Mouse (Mus musculus): ENCODE measurements at regions not wholly inside any gene's neighbourhood (a gene's known extent, or its start where the extent isn't known, plus 50 kb on each side); places are given as distances from the start of the nearest gene placed in this dataset. TPM values are rescaled to one million over a fixed set of nuclear protein-coding genes. Genes with fewer than 3 reads are reported as not detected.

GRCm38 (mm10) chr11:24742561-24742960, 664.7 kb downstream of the Bcl11a start:
- intact Hi-C loops (cut with DNase I), result no loop called here
- DNase-seq, result no peak

- intact Hi-C loops (cut with DNase I), result no loop called here
- no peak for DNase-seq
Observed at GRCm38 (mm10) chr11:24743439-24743838, 665.6 kb downstream of the Bcl11a start.

- DNase-seq, result no peak
- intact Hi-C loops (cut with DNase I), result no loop called here
Observed at GRCm38 (mm10) chr11:24745841-24746240, 668.0 kb downstream of the Bcl11a start.

GRCm38 (mm10) chr11:24750144-24750779, 672.4 kb downstream of the Bcl11a start:
- DNase-seq, result no peak
- intact Hi-C loops (cut with DNase I), result no loop called here

DNA sequence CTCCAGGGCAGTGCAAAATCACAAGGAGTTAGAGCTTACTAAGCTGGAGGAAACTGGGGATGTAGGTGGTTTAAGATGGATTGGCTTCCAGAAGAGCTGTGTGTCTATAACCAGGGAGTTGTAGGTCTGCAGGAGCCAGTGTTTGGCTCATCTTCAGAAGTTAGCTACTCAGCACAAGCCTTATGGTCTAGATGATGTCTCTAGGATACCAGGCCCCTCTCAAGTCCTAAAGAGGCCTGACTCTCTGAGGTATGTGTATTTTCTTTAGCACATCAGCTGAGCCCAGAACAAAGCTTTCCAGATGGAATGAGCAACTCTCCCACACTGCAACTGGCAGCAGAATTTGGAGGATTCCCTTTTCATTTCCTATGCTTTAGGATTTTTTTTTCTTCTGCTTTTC, 680.3 kb downstream of the Bcl11a start:
- intact Hi-C loops (cut with DNase I), result no loop called here
- no peak for DNase-seq

- no peak for DNase-seq
- intact Hi-C loops (cut with DNase I), result no loop called here
Observed at GRCm38 (mm10) chr11:24783470-24783869, 705.6 kb downstream of the Bcl11a start.

DNA sequence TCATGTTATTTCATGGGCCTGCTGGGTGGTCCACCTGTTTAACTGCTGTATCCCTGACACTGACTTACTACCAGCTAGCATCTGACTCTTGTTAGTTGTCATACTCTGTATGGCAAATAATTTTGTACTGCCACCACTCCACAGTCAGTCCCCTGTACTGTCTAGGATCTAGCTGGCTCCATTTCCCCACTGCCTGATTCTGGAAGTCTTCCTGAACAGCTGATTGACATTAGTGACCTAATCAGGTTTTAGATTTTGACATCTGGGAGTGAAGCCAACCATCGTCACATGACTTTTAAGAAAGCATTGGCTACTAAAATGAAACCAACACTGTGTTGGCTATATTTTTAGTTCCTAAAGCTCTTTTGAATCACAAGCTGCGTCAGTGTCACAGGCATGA, 711.3 kb downstream of the Bcl11a start:
- intact Hi-C loops (cut with DNase I), result no loop called here
- no peak for DNase-seq

GRCm38 (mm10) chr11:24795510-24796211, 717.8 kb downstream of the Bcl11a start:
- peak; percentile 5 for DNase-seq
- intact Hi-C loops (cut with DNase I), result no loop called here

GRCm38 (mm10) chr11:24804623-24805023, 726.8 kb downstream of the Bcl11a start:
- intact Hi-C loops (cut with DNase I), result no loop called here
- no peak for DNase-seq

DNA sequence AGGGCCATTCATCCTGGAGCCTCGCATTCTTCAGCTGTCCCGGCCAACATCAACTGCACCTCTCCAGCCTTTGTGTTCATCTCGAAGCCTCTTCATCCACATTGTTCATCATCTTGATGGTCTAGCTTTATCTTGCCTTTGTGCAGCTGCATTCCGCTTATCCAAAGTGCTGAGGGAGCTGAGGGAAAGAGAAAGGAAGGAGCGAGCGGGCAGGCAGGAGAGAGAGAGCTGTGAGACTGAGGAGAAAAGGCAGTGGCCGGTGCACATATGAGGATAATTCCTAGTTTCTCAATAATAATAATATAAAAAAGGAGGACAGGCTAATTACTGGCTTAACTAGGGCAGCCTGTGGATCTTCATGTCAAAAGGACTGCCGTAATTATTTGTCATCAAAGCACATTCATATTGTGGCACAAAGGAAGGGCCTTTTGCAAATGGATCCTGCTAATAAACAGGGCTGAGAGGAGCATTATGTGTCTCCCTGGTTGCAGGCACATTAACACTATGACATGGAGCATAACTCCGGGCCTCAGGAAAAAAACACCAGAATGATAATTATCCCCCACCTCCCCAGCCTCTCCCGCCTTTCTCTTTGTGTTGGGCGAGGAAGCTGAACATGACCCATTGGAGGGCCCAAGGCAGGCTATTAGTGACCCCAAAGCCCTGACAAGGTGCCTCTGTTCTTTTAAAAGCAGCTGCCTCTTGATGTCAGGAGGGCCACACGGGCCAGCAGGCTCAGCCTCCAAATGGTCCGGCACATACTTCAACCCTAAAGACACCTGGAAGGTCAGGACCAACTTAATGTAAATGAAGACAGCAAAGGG, 751.9 kb downstream of the Bcl11a start:
- intact Hi-C loops (cut with DNase I), result loop anchor here (10.0 kb wide), 1 partner anchor 1225 kb away; no protein-coding TSS in a partner anchor
- DNase-seq, result no peak

GRCm38 (mm10) chr11:24830484-24830883, 752.6 kb downstream of the Bcl11a start:
- DNase-seq, result no peak
- intact Hi-C loops (cut with DNase I), result loop anchor here (10.0 kb wide), 1 partner anchor 1224 kb away; no protein-coding TSS in a partner anchor

DNA sequence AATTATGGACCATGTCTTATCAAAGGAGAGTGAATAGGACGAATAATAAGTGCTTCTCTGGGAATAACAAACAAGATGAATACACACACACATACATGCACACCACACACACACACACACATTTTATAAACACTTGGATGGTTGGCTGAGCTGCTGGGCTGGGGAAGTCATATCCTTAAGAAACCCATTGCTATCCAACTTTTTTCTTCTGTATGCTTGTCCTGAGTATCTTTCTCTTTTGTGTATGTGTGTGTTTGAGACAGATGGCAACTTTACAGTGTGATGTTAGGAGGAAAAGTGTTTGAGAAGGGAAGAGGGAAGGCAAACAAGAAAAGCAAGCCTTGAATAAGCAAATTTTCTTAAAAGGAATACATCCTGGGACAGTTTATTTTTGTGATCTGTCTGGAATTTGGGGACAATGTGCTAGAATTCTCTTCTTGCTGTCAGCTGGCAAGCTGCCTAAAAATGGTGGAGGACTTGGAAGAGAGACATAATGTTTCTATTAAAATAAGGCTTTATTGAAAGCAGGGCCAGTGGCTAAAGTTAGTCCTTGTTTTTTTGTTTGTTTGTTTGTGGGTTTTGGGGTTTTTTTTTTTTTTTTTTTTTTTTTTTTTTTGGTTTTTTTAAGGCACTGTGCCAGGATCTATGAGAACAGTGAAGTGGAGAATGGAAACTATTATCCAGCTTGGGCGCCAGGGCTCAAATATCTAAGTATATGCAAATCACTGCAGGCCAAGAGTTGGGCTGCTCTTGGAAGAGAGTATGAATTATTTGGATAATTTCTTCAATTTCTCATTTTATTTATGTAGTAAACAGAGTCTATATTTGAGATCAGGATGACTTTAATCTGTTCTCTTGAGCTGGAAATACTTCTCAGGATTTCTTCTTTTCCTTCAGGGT, 766.2 kb downstream of the Bcl11a start:
- no peak for DNase-seq
- intact Hi-C loops (cut with DNase I), result no loop called here

GRCm38 (mm10) chr11:24856991-24857390, 779.1 kb downstream of the Bcl11a start:
- intact Hi-C loops (cut with DNase I), result no loop called here
- DNase-seq, result no peak

DNA sequence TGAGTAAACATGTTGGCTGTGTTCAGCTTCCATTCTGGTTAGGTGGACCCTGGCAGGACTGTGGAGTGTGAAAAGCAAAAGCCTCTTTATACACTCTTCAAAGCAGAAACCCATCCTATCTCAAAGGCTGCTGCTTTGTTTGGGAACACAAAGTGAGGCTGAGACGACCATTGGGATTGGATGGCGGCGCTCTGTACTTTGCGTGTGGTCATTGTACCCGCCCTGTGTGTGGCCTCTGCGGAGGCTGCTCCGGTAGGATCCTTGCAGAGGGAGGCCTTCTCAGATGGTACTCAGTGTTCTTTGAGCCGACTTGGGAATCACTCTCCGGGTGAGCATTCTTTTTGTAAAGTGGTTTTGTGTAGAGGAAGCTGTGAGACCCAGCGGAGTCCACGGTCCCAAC, 786.8 kb downstream of the Bcl11a start:
- intact Hi-C loops (cut with DNase I), result no loop called here
- DNase-seq, result no peak

DNA sequence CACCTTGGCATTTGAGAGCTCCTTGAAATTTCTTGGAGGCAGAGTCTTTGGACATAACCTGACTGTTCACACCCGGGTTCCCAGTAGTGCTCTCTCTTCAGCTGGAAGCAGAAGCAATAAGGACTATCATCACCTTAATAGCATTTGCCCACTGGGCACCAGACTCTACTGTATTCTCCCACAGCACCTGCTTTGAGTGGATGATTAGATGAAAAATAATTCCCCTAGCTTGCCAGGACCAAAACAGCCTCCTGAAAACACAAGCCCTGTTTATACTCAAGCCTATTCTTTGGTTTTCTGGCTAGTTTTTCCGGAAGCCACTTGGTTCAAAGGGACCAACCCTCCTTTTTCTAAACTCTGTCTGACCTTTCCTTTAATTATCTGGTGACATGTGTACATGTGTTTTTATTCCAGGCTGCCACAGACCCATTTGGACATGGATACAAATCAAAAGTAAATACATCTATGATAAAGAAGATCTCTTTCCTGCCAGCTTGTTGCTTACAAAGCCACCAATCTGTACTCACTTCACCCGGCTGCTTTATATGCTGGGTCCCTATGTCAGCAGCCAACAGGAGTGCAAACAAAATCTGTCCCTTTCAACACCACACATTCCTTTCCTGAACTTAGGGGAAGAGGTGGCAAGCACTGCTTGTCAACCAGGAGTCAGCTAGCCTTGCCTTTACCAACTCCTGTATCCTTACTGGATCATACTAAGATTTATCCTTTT, 787.4 kb downstream of the Bcl11a start:
- no peak for DNase-seq
- intact Hi-C loops (cut with DNase I), result no loop called here

Small RNA genes in the stretch of these regions (microRNA-seq; reads per million reads assigned to microRNA genes)
- gene Gm25507, result not detected

Data from left cerebral cortex, postnatal 4 days (tissue).